Mouse (Mus musculus): Measurements from ENCODE around the gene Syk. TPM values are rescaled to one million over a fixed set of nuclear protein-coding genes. Genes with fewer than 3 reads are reported as not detected.

The Syk gene
- total RNA-seq (2014; rRNA removed): 2.8 and 3.1 TPM in 2 replicates
- polyA plus RNA-seq (2015; fragmentation: Nextera tagmentation; extraction: Ambion mirVana): 0.90 and 0.91 TPM in 2 replicates

GRCm38 (mm10) chr13:52582878-52583661 is at the start of gene Syk:
Syk (plus strand) TSS chr13:52583173.
- TF ChIP-seq CTCF (IDR thresholded peaks at IDR 0.05): no peak
- ATAC-seq (ENCODE audit: low FRiP score) (no peak), DNase-seq (ENCODE audit: low spot score) (peak; percentile 39)
- peaks cover 4% of the 10 kb centered on the region; the same call in 1 of the 2 replicates for H3K4me1 ChIP-seq (ENCODE audit: insufficient read depth, low read length)
- peak within 1 kb of the TSS; percentile 46; the same call in 1 of the 2 replicates for H3K9ac ChIP-seq (replicated peaks; ENCODE audit: low read length, poor library complexity, severe bottlenecking)
- H3K4me3 ChIP-seq (ENCODE audit: low read depth, low read length): peak within 1 kb of the TSS; percentile 49
- no peaks in the 10 kb centered on the region for H3K36me3 ChIP-seq (ENCODE audit: insufficient read depth, low read length)
- H3K27ac ChIP-seq (ENCODE audit: low read depth, low read length): no peak within 1 kb of the TSS
- WGBS: under 1% methylated on average over 63 of the region's 70 CpGs
- no peaks in the 10 kb centered on the region for H3K9me3 ChIP-seq (ENCODE audit: low read length)
- H3K27me3 ChIP-seq (ENCODE audit: insufficient read depth, low read length): peaks cover 14% of the 10 kb centered on the region
- H3K4me2 ChIP-seq (ENCODE audit: low read depth, low read length, poor library complexity, severe bottlenecking): peak within 1 kb of the TSS; percentile 99

- WGBS: 84% methylated on average over 5 of the region's 5 CpGs
- no peaks in the 10 kb centered on the region for H3K27me3 ChIP-seq (ENCODE audit: insufficient read depth, low read length)
- H3K9ac ChIP-seq (replicated peaks; ENCODE audit: low read length, poor library complexity, severe bottlenecking): no peak overlapping the region
- no peak overlapping the region for H3K27ac ChIP-seq (ENCODE audit: low read depth, low read length)
- no peaks in the 10 kb centered on the region for H3K9me3 ChIP-seq (ENCODE audit: low read length)
- no peaks in the 10 kb centered on the region for H3K4me1 ChIP-seq (ENCODE audit: insufficient read depth, low read length)
- no peak overlapping the region for H3K4me2 ChIP-seq (ENCODE audit: low read depth, low read length, poor library complexity, severe bottlenecking)
- DNase-seq (ENCODE audit: low spot score) (no peak), ATAC-seq (ENCODE audit: low FRiP score) (no peak)
- H3K36me3 ChIP-seq (ENCODE audit: insufficient read depth, low read length): no peaks in the 10 kb centered on the region
- TF ChIP-seq CTCF (IDR thresholded peaks at IDR 0.05): no peak
- no peak overlapping the region for H3K4me3 ChIP-seq (ENCODE audit: low read depth, low read length)
Observed at GRCm38 (mm10) chr13:52533644-52534043, 49.3 kb upstream of the Syk start.

GRCm38 (mm10) chr13:52535542-52535941 is 47.4 kb upstream of the Syk start:
- no peaks in the 10 kb centered on the region for H3K9me3 ChIP-seq (ENCODE audit: low read length)
- WGBS: 6% methylated on average over 4 of the region's 4 CpGs

GRCm38 (mm10) chr13:52537754-52538587 is 45.0 kb upstream of the Syk start:
- no peaks in the 10 kb centered on the region for H3K36me3 ChIP-seq (ENCODE audit: insufficient read depth, low read length)
- no peak for ATAC-seq (ENCODE audit: low FRiP score)
- no peaks in the 10 kb centered on the region for H3K27me3 ChIP-seq (ENCODE audit: insufficient read depth, low read length)
- no peak overlapping the region for H3K9ac ChIP-seq (replicated peaks; ENCODE audit: low read length, poor library complexity, severe bottlenecking)
- no peak overlapping the region for H3K4me3 ChIP-seq (ENCODE audit: low read depth, low read length)
- DNase-seq (ENCODE audit: low spot score): no peak
- no peaks in the 10 kb centered on the region for H3K9me3 ChIP-seq (ENCODE audit: low read length)
- H3K27ac ChIP-seq (ENCODE audit: low read depth, low read length): no peak overlapping the region
- H3K4me1 ChIP-seq (ENCODE audit: insufficient read depth, low read length): no peaks in the 10 kb centered on the region
- no peak overlapping the region for H3K4me2 ChIP-seq (ENCODE audit: low read depth, low read length, poor library complexity, severe bottlenecking)
- 97% methylated on average over 26 of the region's 26 CpGs for WGBS
- no peak for TF ChIP-seq CTCF (IDR thresholded peaks at IDR 0.05)

More at GRCm38 (mm10) chr13:52535542-52535941, 47.4 kb upstream of the Syk start:
- no peak overlapping the region for H3K4me3 ChIP-seq (ENCODE audit: low read depth, low read length)
- no peak overlapping the region for H3K27ac ChIP-seq (ENCODE audit: low read depth, low read length)
- H3K27me3 ChIP-seq (ENCODE audit: insufficient read depth, low read length): no peaks in the 10 kb centered on the region
- no peak overlapping the region for H3K4me2 ChIP-seq (ENCODE audit: low read depth, low read length, poor library complexity, severe bottlenecking)
- H3K9ac ChIP-seq (replicated peaks; ENCODE audit: low read length, poor library complexity, severe bottlenecking): no peak overlapping the region
- no peaks in the 10 kb centered on the region for H3K4me1 ChIP-seq (ENCODE audit: insufficient read depth, low read length)
- DNase-seq (ENCODE audit: low spot score) (peak; percentile 78), ATAC-seq (ENCODE audit: low FRiP score) (no peak)
- H3K36me3 ChIP-seq (ENCODE audit: insufficient read depth, low read length): no peaks in the 10 kb centered on the region
- TF ChIP-seq CTCF (IDR thresholded peaks at IDR 0.05): peak; percentile 79

GRCm38 (mm10) chr13:52538588-52539116 is 44.3 kb upstream of the Syk start:
- WGBS: 94% methylated on average over 9 of the region's 9 CpGs
- H3K4me3 ChIP-seq (ENCODE audit: low read depth, low read length): no peak overlapping the region
- no peaks in the 10 kb centered on the region for H3K4me1 ChIP-seq (ENCODE audit: insufficient read depth, low read length)
- no peaks in the 10 kb centered on the region for H3K9me3 ChIP-seq (ENCODE audit: low read length)
- peak; percentile 24; the same call in 1 of the 2 replicates for TF ChIP-seq CTCF (IDR thresholded peaks at IDR 0.05)
- no peak overlapping the region for H3K4me2 ChIP-seq (ENCODE audit: low read depth, low read length, poor library complexity, severe bottlenecking)
- H3K9ac ChIP-seq (replicated peaks; ENCODE audit: low read length, poor library complexity, severe bottlenecking): no peak overlapping the region
- no peak overlapping the region for H3K27ac ChIP-seq (ENCODE audit: low read depth, low read length)
- DNase-seq (ENCODE audit: low spot score) (no peak), ATAC-seq (ENCODE audit: low FRiP score) (no peak)
- no peaks in the 10 kb centered on the region for H3K27me3 ChIP-seq (ENCODE audit: insufficient read depth, low read length)
- H3K36me3 ChIP-seq (ENCODE audit: insufficient read depth, low read length): no peaks in the 10 kb centered on the region

All from midbrain, postnatal 0 days (tissue).